Mouse (Mus musculus): ENCODE measurements around the gene Chsy1.

The Chsy1 gene

DNA sequence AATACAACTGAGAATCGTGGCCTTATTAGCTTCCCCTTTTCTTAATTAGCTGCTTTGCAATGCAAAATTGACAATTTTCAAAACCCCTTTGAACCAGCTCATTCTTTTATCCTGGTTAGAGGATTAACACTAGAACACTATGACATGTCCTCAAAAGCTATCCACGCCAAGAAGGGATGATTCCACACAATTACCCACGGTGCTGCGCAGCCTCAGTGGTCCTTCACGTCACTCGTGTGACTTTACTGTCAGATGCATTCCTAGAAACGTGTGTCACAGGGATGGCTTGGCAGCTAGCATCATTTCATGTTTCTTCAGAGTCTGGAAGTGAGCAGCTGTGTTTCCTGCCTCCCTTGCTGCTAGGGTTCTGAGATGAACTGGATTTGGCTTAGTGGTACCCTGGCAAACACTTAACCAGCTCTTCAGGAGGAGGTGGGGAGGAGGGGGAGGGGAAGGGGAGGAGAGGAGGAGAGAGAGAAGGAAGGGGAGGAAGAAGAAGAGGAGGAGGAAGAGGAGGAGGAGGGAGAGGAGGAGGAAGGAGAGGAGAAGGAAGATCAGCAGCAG lies 108.3 kb downstream of the Chsy1 start:
- no peak for DNase-seq

GRCm38 (mm10) chr7:66218193-66219014 lies 109.1 kb downstream of the Chsy1 start:
- peak; percentile 23 for DNase-seq

DNA sequence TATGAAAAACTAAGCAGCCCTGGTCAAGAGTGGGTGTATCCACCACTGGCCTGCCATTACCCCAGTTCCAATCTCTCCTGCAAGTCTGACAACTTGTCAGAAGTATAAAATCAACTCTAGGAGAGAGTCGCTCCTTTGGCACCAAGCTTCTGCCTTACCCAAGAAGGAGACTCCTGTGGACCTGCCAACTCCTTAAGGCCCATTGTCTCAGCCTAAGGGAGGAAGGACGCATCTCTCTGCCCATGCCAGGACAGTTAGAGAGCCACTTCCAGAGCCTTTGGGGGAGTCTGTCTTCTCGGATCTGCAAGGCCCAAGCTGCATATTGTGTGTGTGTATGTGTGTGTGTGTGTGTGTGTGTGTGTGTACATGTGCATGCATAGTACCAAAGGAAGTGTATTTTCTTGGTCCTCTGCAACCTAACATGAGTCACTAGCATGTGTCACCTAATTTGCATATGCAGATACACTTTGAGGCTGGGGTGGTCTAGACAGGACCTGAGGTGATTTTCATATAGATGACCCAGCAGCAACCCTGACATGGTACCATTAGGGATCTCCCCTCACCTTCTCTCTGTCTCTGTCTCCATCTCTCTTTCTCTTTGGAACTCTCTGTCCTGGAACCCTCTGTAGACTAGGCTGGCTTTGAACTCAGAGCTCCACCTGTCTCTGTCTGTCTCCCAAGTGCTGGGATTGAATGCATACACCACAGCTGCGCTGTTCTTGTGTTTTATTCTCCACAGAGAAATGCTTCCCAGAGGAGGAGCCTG lies 109.9 kb downstream of the Chsy1 start:
- DNase-seq, result no peak

- no peak for DNase-seq
Measured at GRCm38 (mm10) chr7:66219794-66220227, 110.5 kb downstream of the Chsy1 start.

- no peak for DNase-seq
Measured at GRCm38 (mm10) chr7:66222621-66223091, 113.3 kb downstream of the Chsy1 start.

All from cerebellum, adult 8-10 months (tissue).